Mouse (Mus musculus): ENCODE measurements around the gene Syt9.

DNA sequence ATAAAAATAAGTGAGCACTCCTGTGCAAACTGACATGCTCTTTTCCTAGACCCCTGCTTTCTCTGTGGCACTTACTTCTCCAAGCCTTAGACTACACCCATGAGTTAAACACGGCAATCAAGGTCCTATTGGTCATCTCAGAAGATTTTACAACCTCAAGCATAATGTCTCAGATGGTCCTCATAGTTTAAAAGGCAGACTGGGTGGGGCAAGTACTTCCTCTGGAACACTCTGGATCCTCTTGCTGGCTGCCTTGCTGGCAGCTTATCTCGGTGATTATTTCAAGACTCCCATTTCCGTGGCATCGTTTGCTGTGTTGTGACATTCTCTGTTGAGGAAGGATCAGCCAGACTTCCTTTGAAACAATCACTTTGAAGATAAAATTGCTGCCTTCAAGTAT is 169.5 kb downstream of the Syt9 start:
- no peak for TF ChIP-seq CTCF (IDR thresholded peaks at IDR 0.05; ENCODE audit: low read depth, low read length)
- no peak for TF ChIP-seq POLR2A (IDR thresholded peaks at IDR 0.05; ENCODE audit: insufficient read depth, low read length)
- no peak for TF ChIP-seq EP300 (IDR thresholded peaks at IDR 0.05; ENCODE audit: insufficient read depth, low read depth, low read length)

Measured in ES-Bruce4 (cell line).